Mouse (Mus musculus) Muller cell, postnatal 12 days (primary cell): Measurements from ENCODE around the gene Plch2.
"Not testable (repeated sequence)": the region's sequence is repeated elsewhere in the genome, so short reads cannot be mapped to it uniquely, and the experiment has no call there.

Source experiments
- DNase-seq: peaks from one replicate; pipeline ENCODE4 v3.0.0-alpha.2; 2015; ENCODE audit errors: inconsistent ontology term

The Plch2 gene

GRCm38 (mm10) chr4:155056724-155057123 is at the start of gene Plch2:
Gene Plch2, minus strand, starts transcription at chr4:155056784.
- DNase-seq = no peak

- no peak for DNase-seq
Measured at GRCm38 (mm10) chr4:155098572-155098971, 42.0 kb upstream of the Plch2 start.

GRCm38 (mm10) chr4:155097452-155097851 is 40.9 kb upstream of the Plch2 start:
- DNase-seq = no peak

GRCm38 (mm10) chr4:155095967-155096366 is 39.4 kb upstream of the Plch2 start:
- no peak for DNase-seq

- DNase-seq = peak; percentile 86
Measured at GRCm38 (mm10) chr4:155095238-155095900, 38.8 kb upstream of the Plch2 start.

GRCm38 (mm10) chr4:155094565-155094964 is 38.0 kb upstream of the Plch2 start:
- DNase-seq = no peak

- DNase-seq = no peak
Measured at GRCm38 (mm10) chr4:155093431-155094149, 37.0 kb upstream of the Plch2 start.

GRCm38 (mm10) chr4:155092718-155093430 is 36.3 kb upstream of the Plch2 start:
- DNase-seq = no peak

GRCm38 (mm10) chr4:155090688-155091449 is 34.3 kb upstream of the Plch2 start:
- no peak for DNase-seq

GRCm38 (mm10) chr4:155090147-155090546 is 33.6 kb upstream of the Plch2 start:
- no peak for DNase-seq

GRCm38 (mm10) chr4:155089241-155089640 is 32.7 kb upstream of the Plch2 start:
- no peak for DNase-seq

GRCm38 (mm10) chr4:155086108-155087024 is 29.8 kb upstream of the Plch2 start, which contains the start of the genes Rer1 and Morn1:
Gene Rer1, minus strand, starts transcription at chr4:155086382.
Gene Morn1, plus strand, starts transcription at chr4:155086577.
- DNase-seq = peak; percentile 99

GRCm38 (mm10) chr4:155085206-155086107 is 28.9 kb upstream of the Plch2 start:
- DNase-seq = no peak

- DNase-seq = no peak
Measured at GRCm38 (mm10) chr4:155084351-155084750, 27.8 kb upstream of the Plch2 start.

GRCm38 (mm10) chr4:155083553-155083952 is 27.0 kb upstream of the Plch2 start:
- DNase-seq = no peak

- no peak for DNase-seq
Measured at GRCm38 (mm10) chr4:155079666-155080065, 23.1 kb upstream of the Plch2 start.

GRCm38 (mm10) chr4:155078808-155079207 is 22.2 kb upstream of the Plch2 start:
- DNase-seq = not testable (repeated sequence)

GRCm38 (mm10) chr4:155076677-155077076 is 20.1 kb upstream of the Plch2 start:
- DNase-seq = no peak

GRCm38 (mm10) chr4:155075813-155076212 is 19.2 kb upstream of the Plch2 start:
- no peak for DNase-seq

- DNase-seq = no peak
Measured at GRCm38 (mm10) chr4:155075137-155075536, 18.6 kb upstream of the Plch2 start.
